Mouse (Mus musculus) ovary, postnatal 36 days (tissue): ENCODE measurements at regions not wholly inside any gene's neighbourhood (a gene's known extent, or its start where the extent isn't known, plus 50 kb on each side); places are given as distances from the start of the nearest gene placed in this dataset.
A peak's percentile ranks its signal among the peaks of the same experiment; 100 is the strongest.

ENCODE experiments used
- DNase-seq: peaks from one replicate; pipeline ENCODE4 v3.0.0; 2022; ENCODE audit warnings: low spot score, mixed read lengths

DNA sequence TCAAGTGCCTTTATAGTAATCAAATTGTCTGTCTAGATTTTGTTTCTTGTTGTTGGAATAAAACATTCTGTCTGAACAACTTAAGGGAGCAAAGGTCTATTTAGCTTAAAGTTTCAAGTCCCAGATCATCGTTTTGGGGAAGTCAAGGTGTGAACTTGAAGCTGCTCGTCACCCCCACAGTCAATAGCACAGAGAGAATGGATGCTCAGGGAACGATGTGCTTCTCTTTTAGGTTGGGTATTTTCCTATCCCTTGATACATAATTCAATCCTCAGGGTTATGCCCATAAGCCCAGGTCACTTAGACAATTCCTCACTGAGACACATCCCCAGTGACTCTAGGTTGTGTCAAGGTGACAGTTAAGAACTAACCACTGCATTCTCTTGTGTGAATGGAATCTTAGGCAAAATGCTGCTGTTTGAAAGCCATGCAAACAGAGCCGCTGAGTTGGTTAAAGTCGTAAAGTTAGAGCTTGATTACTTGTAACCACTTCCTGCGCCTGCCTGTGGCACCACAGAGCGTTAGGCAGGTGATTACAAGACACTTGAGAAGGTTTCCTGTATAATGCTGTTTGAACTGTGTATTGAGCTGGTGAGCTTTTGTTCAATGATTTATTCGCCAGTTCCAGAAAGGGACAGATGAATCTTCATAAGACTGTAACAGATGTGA, 170.2 kb downstream of the Btg1 start:
- DNase-seq: no peak

DNA sequence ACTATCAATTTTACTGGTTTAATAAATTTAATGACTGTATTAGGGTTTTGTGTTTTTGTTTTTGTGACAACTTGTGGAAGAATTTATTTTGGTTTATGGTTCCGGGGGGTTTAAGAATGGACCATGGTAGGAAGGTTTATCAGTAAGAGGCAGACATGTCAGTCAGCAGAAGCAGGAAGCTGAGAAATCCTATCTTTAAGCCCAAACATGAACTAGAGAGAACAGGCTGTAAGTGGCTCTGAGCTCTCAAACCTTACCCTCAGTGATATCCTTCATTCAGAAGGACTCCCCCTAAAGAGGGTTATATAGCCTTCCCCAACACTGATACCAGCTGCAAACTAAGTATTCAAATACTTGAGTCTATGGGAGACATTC, 170.8 kb downstream of the Btg1 start:
- DNase-seq: no peak

DNA sequence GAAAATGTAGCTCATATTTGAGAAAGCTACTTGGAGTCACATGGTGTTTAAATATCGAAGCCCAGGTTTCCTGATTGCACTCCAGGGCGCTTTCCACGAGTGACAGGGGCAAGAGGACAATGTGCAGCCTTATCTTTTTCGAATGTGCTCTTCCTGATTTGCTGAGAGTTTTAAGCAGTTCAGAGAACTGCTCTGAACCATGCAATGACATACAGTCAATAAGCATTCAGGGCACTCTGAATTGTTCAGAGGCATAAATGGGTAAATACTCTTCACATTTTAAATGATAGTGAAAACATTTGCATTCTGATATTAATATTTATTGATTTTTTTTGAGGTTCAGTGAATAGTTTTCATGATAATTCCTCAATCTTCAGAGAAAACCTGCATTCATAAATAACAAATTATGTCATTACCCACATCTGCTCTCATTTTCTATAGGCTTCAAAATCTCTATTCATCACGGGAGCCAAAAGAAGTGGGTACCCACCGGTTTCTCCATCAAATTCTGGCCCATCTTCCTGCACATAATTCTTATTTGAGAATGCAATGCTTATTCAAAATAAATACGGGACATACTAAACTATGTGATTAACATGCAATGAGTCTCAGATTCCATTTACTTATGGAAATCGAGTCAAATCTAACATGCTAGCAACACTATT, 171.7 kb downstream of the Btg1 start:
- DNase-seq: no peak

DNA sequence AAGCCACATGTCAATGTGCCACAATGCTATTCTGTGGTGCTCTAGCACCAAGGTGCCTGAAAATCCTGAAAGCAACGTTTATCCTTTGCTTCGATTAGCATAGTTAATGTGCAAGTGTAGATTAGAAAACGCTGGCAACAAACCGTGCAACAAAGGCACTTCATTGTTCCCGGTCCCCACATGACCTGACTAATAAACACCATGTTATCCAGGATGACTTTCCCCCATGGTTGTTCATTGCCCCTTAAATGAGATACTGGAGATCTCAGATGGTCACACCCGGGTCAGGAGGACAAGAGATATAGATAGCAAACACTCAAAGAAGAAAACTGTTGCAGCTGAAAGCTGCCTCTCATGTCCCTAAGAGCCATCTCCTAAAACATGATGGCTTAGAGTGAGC, 180.3 kb downstream of the Btg1 start:
- DNase-seq: no peak

DNA sequence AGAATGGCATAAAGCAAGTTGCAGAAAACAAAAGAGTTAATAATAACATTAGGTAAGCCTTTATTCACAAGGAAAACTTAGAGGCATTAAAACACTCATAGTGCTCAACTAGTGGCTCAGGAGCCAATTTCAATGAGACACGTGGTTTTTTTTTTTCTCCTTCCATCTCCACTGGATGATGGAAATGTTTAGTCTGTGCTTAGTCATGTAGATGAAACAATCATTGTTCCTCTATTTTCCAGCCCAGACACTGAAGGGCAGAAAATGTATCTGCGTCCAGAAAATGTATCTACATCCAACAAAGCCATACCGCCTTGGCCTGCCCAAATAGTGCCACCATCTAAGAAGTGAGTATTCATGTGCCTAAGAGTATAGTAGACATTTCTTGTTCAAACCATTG, 184.0 kb downstream of the Btg1 start:
- no peak for DNase-seq

DNA sequence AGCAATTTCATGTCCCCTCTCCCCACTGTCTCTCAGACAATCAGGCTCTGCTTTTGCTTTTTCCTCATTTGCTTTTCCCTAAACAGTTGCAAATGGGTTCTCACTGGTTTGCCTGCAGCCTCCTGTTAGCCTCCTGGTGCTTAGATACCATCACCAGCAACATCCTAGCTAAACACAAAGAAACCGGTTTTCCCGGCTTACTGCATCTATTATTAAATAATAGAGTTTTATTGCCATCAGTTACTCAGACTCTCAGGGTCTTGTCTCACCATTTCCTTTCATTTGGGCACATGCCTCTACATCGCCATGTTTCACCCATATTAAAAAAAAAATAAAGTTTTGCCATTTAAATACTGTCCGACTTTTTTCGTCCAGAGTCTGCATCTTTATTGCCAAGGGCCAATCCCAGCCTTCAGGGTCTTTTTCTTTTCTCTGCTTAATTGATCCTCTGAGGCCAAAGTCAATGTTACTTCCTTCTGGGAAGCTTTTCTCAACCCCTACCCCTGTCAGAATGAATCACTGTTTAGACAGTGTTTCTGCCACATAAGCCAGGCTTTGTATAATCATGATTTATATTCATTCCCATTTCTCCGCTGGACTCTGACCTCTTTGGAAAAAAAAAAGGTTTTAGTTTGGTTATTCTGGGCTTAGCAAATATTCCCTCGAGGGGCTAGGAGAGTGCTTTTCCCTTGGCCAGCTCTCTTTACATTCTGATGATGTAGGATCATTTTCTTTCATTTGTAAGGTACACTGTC, 187.4 kb downstream of the Btg1 start:
- DNase-seq: no peak

DNA sequence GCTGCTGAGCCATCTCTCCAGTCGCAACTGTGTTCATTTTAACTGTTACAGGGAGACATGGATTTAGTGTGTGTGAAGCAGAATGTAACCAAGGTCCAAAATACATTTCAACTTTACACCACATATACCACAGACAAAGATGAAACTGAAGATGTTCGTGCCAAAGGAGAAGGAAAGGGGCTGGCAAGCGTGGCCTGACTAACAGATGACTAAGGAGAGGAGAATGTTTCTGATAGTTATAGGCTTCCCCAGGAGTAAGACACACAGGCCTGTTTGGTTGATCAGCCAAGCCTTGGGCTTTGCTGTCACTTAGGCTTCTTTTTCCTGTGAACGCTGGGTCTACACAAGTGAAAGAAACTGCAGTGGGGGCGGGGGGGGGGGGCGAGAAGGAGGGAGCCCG, 189.8 kb downstream of the Btg1 start:
- no peak for DNase-seq

DNA sequence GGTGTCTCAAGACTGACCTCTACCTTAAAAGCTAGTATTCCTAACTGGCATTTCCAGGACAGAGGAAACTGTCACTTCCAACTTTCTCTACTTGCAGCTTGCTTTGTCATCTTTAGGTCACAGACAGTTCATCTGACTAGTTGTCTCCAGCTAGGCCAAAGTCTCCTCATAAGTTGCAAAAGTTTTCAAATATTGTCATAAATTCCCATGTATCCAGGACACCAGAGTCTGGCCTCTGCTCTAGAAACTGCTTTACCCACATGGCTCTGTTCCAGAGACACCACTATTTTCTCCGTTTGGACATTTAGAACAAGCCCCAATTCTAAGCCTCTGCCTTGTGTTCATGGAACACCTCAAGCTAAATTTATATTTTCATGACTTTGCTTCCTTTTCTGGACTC, 205.0 kb downstream of the Btg1 start:
- DNase-seq: no peak

DNA sequence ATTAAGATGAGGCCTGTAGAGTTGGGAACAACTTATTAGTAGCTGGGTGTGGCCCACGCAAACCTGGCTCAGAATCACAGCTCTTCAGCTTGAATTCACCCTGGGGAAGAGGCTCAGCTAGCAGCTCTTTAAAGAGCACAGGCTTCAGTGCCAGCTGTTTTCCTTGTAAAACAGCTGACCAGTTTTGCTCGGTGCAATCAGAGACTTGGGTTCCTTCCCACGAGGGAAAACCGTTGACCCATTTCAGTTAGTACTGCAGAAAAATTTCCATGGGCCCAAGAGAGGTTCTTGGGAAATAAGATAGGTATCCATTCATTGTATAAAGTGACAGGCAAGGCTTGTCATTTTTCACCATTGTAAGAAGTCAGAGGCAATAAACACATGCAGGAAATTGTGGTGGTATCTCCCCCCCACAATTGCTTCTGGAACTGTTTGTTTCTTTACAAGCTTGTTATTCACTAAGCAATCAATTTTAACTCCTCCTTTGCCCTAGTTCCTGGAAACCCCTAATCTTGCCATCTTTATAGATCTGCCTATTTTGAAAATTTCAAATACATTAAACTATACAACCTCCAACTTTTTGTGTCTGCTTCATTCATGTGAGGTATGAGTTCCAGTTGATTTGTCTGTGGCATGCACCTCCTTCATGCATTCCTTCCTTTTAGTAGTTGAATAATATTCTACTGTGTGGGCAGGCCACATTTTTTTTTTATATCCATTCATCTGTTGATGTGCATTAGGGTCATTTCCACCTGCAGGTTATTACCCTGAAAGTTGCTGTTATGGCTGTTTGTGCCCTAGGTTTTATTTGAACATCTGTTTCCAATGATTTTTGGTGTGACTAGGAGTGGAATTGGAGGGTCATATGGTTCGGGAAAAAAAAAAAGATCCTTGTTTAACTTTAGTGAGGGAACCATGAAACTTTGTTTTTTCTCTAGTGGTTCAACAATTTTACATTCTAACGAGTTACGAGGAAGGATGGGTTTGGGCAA, 205.8 kb downstream of the Btg1 start:
- peak; percentile 4 for DNase-seq

DNA sequence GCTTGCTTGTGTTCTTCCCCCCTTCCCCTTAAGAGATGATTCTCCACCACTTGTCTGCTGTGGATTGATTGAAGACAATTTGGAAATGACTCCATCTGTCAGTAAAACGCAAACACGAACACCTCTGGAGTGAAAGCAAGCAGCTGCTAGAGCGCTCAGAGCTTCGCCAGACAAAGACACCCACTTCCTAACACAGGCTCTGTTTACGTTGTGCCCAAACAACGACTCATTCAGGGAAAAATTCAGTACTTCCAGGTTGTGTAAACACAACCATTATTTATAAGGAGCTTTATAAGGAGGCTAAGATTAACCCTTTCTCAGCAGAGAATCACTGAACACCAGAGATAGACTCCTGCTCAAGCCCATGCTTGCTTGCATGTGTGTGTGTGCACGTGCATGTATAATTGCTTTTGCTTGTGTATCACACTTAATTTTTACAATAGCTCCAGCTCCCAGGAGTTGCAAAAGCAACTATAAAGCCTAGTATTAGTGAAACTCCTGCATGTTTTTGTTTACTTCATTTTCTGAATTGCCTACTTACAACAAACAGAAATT, 209.5 kb downstream of the Btg1 start:
- DNase-seq: no peak

DNA sequence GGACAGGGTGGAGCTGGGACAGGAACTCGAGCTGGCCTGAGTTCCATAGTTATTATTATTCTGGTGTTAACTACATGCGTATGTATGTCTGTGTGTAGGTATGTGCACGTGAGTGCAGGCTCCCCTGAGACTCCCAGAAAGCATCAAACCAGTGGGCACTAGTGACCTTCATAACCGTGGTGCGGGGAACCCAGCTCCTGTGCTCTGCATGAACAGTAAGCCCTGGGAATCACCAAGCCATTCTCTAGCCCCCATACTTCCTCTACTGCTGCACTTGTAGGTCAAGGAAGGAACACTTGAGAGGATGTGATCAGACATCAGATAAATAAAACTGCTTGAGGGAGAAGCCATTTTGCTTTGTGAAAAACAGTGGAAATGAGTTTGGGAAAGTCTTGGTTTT, 211.2 kb downstream of the Btg1 start:
- no peak for DNase-seq

DNA sequence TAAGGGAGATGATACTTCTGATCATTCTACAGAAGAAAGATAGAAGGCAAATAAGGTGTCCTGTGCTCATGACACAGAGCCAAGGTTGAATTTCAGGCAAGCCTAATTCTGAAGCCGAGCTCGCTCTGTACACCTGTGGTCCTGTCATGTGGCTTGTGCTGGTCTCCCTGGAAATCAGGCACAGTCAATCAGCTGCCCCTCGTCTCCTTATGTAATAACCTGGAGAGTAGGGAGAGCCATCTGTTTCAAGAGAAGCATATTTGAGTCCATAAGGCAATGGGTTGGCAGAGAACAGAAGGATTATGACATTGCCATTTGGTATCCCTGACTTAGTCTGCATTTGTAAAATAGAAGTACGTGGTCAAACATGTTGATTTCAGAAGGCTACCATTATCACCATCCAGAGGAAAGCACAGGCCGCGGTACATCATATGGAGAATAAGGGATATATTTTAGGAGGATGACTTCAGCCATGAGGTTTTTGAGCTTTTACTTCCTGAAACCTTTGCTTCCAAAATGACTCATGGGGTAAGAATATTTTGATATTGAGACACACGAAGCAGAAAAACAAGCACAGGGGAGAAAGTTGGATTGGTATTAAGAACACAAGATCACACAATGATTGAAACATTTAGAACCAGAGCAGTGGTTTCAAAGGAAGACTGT, 211.9 kb downstream of the Btg1 start:
- DNase-seq: no peak

DNA sequence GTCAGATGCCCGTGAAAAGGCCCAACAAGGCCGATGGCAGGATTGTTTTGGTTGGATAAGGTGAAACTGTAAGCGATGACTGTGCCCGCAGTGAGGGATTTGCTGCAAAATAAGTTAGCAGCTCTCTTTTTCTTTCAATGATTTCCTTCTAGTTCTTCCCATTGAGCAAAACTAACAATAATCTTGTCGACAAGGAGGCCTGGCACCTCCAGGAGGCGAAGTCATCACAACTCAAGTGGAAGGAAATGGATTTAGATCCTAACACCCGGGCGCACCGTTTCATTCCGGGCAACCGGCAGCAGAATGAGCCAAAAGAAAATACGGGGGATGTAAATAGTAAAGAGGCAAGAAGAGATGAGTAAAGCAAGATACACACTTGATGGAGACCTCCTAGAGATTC, 214.3 kb downstream of the Btg1 start:
- no peak for DNase-seq

DNA sequence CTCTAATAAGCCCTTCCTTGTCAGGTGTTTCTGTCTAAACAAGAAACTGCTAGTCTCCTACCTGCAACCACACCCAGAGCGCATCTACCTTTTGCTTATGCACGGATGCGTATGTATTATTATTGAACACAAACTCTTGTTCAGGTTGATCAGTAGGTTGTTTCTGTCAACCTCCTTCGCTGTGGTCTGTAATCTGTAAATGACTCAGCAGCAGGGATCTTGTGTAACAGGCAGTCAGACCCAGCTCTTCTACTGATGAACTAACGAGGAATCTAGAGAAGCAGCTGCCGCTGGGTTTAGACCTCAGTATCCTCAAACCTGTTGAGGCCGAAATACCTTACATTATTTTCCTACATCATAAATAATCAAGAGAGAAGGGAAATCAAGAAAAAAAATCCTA, 220.4 kb downstream of the Btg1 start:
- DNase-seq: no peak

DNA sequence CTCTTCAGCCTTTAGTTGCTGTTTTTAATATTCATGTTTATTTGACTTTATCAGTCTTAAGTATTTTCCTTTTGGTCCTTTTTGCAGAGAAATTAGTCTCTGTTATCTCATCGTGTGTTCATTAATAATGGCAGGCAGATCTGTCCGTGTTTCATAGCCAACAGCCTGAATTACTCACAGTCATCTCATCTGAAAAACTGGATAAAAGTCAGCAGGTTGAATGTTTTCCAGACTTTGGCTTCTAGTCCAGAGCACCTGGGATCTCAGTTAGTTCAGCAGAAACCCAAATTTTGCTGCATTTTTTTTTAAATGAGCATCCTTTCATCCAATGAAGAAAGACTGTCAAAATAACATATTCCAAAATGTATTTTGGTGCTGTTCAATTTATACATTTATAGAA, 224.3 kb downstream of the Btg1 start:
- no peak for DNase-seq

DNA sequence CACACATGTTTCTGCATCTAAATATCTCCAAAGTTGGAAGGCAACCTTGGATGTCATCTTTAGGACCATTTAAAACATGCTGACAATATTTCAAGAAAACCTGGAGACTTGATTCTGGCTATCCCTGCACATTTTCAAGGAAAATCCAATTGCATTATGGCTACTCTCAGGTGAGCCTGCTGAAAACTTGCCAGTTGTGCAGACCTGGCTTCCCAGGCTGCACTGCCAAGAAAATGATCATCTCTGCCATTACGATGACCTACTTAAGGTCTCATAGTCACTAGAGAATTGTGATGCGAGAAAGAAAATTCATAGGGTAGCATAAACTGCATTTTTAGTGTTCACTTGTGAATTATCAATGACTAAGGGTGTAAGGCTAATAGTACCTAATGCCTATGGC, 225.2 kb downstream of the Btg1 start:
- DNase-seq: no peak

DNA sequence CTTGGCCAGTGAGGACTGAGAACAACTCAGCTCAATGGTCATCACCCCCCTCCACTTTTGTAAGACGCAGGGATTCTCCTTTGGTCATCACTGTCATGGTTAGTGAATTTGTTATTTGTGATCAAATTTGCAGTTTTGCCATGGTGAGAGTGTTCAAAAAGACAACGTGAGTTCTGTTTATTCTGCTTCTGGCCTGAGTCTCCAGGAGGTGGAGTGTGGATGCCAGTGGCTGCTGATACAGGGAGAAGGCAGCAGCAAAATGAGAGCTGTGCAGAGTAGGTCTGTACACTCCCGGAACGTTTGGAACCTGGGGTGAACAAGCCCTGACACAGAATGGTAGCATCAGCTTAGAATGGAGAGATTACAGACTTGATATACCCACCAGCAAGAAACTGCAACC, 229.1 kb downstream of the Btg1 start:
- no peak for DNase-seq

DNA sequence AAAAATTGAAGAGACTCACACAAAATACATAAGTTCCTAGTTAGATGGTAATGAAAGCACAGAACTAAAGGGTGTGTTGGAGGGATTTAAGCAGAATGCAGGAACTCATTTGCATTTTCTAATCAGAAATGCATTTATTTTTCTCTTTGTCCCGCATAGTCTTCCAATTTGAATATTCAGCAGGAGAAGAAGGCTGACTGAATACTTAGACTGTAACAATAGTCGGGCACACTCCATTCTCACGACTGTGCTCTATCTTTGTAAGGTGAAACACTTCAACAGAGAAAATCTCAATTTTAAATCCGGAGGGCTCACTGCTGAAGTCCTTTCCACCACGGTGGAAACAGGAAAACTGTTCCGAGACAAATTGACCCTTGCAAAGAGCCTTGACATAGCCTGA, 230.2 kb downstream of the Btg1 start:
- DNase-seq: no peak

DNA sequence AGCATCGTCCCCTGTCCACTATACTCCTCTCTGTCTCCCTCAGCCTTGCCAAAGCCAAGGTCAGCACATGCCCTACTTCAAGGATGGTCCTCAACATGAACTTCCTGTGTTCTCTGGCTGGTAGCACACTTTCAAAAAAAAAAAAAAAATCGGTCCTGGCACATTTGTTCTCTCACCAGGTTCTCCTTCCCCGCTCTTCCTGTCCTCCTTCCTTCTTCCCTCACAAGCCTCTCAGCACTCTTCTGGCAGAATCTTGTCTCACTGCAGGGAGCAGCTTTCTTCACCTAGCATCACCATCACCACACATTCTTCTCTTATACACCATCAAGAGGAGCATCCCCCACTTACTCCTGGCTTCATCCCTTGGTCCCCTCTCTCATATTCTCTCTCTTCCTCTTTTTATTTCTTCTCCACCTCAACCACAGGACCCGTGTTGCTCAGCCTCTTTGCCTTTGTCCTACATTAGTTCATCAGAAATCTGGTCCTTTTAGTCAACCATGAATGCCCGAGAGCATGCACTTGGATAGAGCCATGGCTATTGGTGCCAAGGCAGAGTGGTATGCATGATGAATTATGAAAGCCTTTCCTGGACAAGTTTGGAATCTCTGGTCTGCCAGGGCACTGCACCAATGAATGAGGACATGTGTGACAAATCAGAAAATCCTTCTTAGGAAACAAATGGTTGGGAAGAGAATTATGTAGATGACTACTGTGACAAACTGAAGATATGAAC, 230.8 kb downstream of the Btg1 start:
- DNase-seq: peak; percentile 4

DNA sequence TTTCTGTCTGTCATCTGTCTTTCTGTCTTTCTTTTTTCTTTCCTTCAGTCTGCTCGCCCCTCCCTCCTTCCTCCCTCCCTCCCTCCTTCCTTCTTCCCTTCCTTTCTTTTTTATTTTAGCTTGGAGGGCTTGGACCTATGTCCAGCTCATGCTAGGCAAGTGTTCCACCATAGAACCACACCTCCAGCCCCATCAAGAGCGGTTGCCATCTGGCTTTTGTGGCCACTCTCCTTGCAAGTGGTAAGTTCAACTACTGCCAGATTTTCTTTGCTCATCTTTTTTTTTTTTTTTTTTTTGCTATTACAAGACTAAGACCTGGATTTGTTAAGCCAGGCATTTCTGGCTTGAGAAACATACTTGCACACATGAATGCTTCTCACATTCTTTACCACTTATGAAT, 231.7 kb downstream of the Btg1 start:
- DNase-seq: no peak

DNA sequence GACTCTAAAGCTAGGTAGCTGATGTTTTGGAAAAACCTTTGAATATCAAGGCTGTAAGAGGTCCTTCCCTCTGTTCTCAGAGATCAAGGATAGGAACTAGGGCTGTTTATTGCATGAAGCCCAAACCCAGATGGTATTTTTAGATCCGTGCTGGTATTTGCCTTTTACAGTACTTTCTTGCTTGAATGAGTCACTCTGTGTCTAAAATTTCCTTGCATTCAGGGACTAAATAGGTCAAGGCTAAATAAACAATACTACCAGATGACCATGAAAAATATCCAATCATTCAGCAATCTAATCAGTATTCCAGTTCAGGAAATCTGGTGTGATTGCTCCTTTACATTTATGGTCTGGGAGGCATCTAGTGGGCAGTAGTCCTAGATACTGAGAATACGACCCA, 243.6 kb downstream of the Btg1 start:
- no peak for DNase-seq
